Mouse (Mus musculus): ENCODE data around the gene Mpzl1.

Mpzl1 gene

GRCm38 (mm10) chr1:165576459-165577112 lies 57.8 kb downstream of the Mpzl1 start:
- no peak for DNase-seq

GRCm38 (mm10) chr1:165576005-165576404 lies 58.3 kb downstream of the Mpzl1 start:
- no peak for DNase-seq

GRCm38 (mm10) chr1:165567466-165567865 lies 66.9 kb downstream of the Mpzl1 start:
- no peak for DNase-seq

GRCm38 (mm10) chr1:165565283-165565682 lies 69.1 kb downstream of the Mpzl1 start:
- no peak for DNase-seq

- DNase-seq: peak; percentile 72
Measured at GRCm38 (mm10) chr1:165559073-165559472, 75.3 kb downstream of the Mpzl1 start.

- peak; percentile 13 for DNase-seq
Measured at GRCm38 (mm10) chr1:165556711-165557110, 77.6 kb downstream of the Mpzl1 start.

All from cerebellum, adult 9-10 months (tissue).